Mouse (Mus musculus) CH12.LX (cell line): ENCODE data around the gene Naa25. TPM values are rescaled to one million over a fixed set of nuclear protein-coding genes. Genes with fewer than 3 reads are reported as not detected.

Experiments
- DNase-seq: peaks from one replicate; pipeline ENCODE4 v3.0.0-alpha.2; 2013; ENCODE audit errors: extremely low read depth
- H3K27ac ChIP-seq: 2 replicates; pipeline ENCODE4 v1.5.1; 2012; ENCODE audit warnings: low read depth, mild to moderate bottlenecking, control low read depth, moderate library complexity; ENCODE audit not compliant: insufficient read depth
- H3K27me3 ChIP-seq: replicated peaks from 2 replicates; pipeline ENCODE3; 2012; ENCODE audit warnings: inconsistent platforms
- H3K36me3 ChIP-seq, 2 experiments: replicated peaks in 1 of 2; 2 replicates each; pipeline versions ENCODE3 to v1.6.1; 2012; ENCODE audit warnings: inconsistent platforms in 1 of 2, low read length in 1 of 2, mild to moderate bottlenecking in 1 of 2, mixed read lengths in 1 of 2, moderate library complexity in 1 of 2; ENCODE audit not compliant: control insufficient read depth in 1 of 2, insufficient read depth in 1 of 2
- H3K4me1 ChIP-seq, 2 experiments: 2 replicates each; pipeline ENCODE4 v1.6.1; 2012; ENCODE audit warnings: inconsistent platforms in 1 of 2, moderate library complexity in 1 of 2; ENCODE audit not compliant: insufficient read depth in 2 of 2, control insufficient read depth in 1 of 2
- H3K4me2 ChIP-seq: 2 replicates; pipeline ENCODE4 v1.6.1; 2012; ENCODE audit warnings: low read depth, mild to moderate bottlenecking, control low read depth; ENCODE audit not compliant: poor library complexity, insufficient read depth, severe bottlenecking
- H3K4me3 ChIP-seq, 3 experiments: fragments of 150-350 bp in 1 of 3; sonication (generic) in 1 of 3; replicated peaks in 1 of 3; 2 replicates each; pipeline versions ENCODE3 to v1.5.1; 2011 to 2012; ENCODE audit warnings: low read depth in 2 of 3, low read length in 2 of 3, mild to moderate bottlenecking in 2 of 3, moderate library complexity in 2 of 3, control low read depth in 1 of 3, improper control_type of control experiment in 1 of 3, inconsistent platforms in 1 of 3, mixed read lengths in 1 of 3; ENCODE audit not compliant: poor library complexity in 1 of 3
- H3K79me2 ChIP-seq: replicated peaks from 2 replicates; pipeline ENCODE4 v1.6.1; 2012; ENCODE audit warnings: mild to moderate bottlenecking, moderate library complexity; ENCODE audit not compliant: control insufficient read depth, poor library complexity, insufficient read depth, severe bottlenecking; ENCODE audit errors: extremely low read depth
- H3K9ac ChIP-seq: 2 replicates; pipeline ENCODE4 v1.6.1; 2012; ENCODE audit warnings: low read depth, mild to moderate bottlenecking, control low read depth, moderate library complexity; ENCODE audit not compliant: insufficient read depth
- H3K9me3 ChIP-seq: replicated peaks from 2 replicates; pipeline ENCODE3; 2012; ENCODE audit warnings: low read length, inconsistent platforms, mixed read lengths
- CHD2 ChIP-seq: IDR thresholded peaks from 2 replicates; pipeline ENCODE4 v1.6.1; 2011; ENCODE audit warnings: low read length, improper control_type of control experiment
- CTCF ChIP-seq, 2 experiments: IDR thresholded peaks in 1 of 2; conservative IDR thresholded peaks in 1 of 2; 2 replicates each; pipeline ENCODE4 v1.5.1; 2011 to 2012; ENCODE audit warnings: low read depth in 2 of 2, low read length in 2 of 2, improper control_type of control experiment in 1 of 2, inconsistent platforms in 1 of 2, mild to moderate bottlenecking in 1 of 2, moderate library complexity in 1 of 2
- E2F4 ChIP-seq: IDR thresholded peaks from 2 replicates; pipeline ENCODE4 v1.6.1; 2011; ENCODE audit warnings: low read depth, low read length, improper control_type of control experiment; ENCODE audit not compliant: insufficient replicate concordance
- ELF1 ChIP-seq: IDR thresholded peaks from 2 replicates; pipeline ENCODE4 v1.6.1; 2014; ENCODE audit warnings: low read depth, mild to moderate bottlenecking, inconsistent platforms, low read length, improper control_type of control experiment
- GABPA ChIP-seq: IDR thresholded peaks from 2 replicates; pipeline ENCODE4 v1.6.1; 2012; ENCODE audit warnings: low read depth, low read length, improper control_type of control experiment, inconsistent platforms; ENCODE audit not compliant: insufficient replicate concordance
- HCFC1 ChIP-seq: IDR thresholded peaks from 2 replicates; pipeline ENCODE4 v1.6.1; 2012; ENCODE audit warnings: low read depth, mild to moderate bottlenecking, inconsistent platforms, low read length, improper control_type of control experiment
- JUND ChIP-seq: conservative IDR thresholded peaks from 2 replicates; pipeline ENCODE4 v1.6.1; 2011; ENCODE audit warnings: low read depth, low read length, improper control_type of control experiment
- MAFK ChIP-seq: IDR thresholded peaks from 2 replicates; pipeline ENCODE4 v1.6.1; 2011; ENCODE audit warnings: low read length, improper control_type of control experiment; ENCODE audit not compliant: insufficient replicate concordance
- MAX ChIP-seq: IDR thresholded peaks from 2 replicates; pipeline ENCODE4 v1.6.1; 2011; ENCODE audit warnings: low read length, improper control_type of control experiment
- MAZ ChIP-seq: IDR thresholded peaks from 2 replicates; pipeline ENCODE4 v1.6.1; 2012; ENCODE audit warnings: low read depth, mild to moderate bottlenecking, inconsistent platforms, low read length, improper control_type of control experiment, moderate library complexity
- MEF2A ChIP-seq: IDR thresholded peaks from 2 replicates; pipeline ENCODE4 v1.6.1; 2014; ENCODE audit warnings: low read depth, mild to moderate bottlenecking, inconsistent platforms, low read length, improper control_type of control experiment, borderline replicate concordance
- NRF1 ChIP-seq: IDR thresholded peaks from 2 replicates; pipeline ENCODE4 v1.6.1; 2014; ENCODE audit warnings: low read depth, mild to moderate bottlenecking, inconsistent platforms, low read length, improper control_type of control experiment, moderate library complexity
- PAX5 ChIP-seq: IDR thresholded peaks from 2 replicates; pipeline ENCODE4 v1.6.1; 2012; ENCODE audit warnings: low read length, inconsistent platforms, mixed read lengths
- POLR2A ChIP-seq: IDR thresholded peaks from 2 replicates; pipeline ENCODE4 v1.6.1; 2011; ENCODE audit warnings: low read depth, mild to moderate bottlenecking, improper control_type of control experiment, low read length
- POLR2AphosphoS2 ChIP-seq: IDR thresholded peaks from 2 replicates; pipeline ENCODE4 v1.6.1; 2011; ENCODE audit warnings: low read depth, low read length, improper control_type of control experiment
- RCOR1 ChIP-seq: conservative IDR thresholded peaks from 2 replicates; pipeline ENCODE4 v1.6.1; 2012; ENCODE audit warnings: low read depth, mild to moderate bottlenecking, inconsistent platforms, low read length, improper control_type of control experiment
- TBP ChIP-seq: conservative IDR thresholded peaks from 2 replicates; pipeline ENCODE4 v1.6.1; 2011; ENCODE audit warnings: low read depth, low read length, improper control_type of control experiment
- TCF12 ChIP-seq: IDR thresholded peaks from 2 replicates; pipeline ENCODE4 v1.6.1; 2014; ENCODE audit warnings: low read depth, mild to moderate bottlenecking, inconsistent platforms, low read length, improper control_type of control experiment
- UBTF ChIP-seq: IDR thresholded peaks from 2 replicates; pipeline ENCODE4 v1.6.1; 2012; ENCODE audit warnings: low read depth, mild to moderate bottlenecking, inconsistent platforms, low read length, improper control_type of control experiment, moderate library complexity
- USF1 ChIP-seq: IDR thresholded peaks from 2 replicates; pipeline ENCODE4 v1.6.1; 2014; ENCODE audit warnings: low read depth, mild to moderate bottlenecking, inconsistent platforms, low read length, improper control_type of control experiment
- USF2 ChIP-seq: conservative IDR thresholded peaks from 2 replicates; pipeline ENCODE4 v1.6.1; 2011; ENCODE audit warnings: low read depth, low read length, improper control_type of control experiment
- ZKSCAN1 ChIP-seq: IDR thresholded peaks from 2 replicates; pipeline ENCODE4 v1.6.1; 2012; ENCODE audit warnings: low read depth, inconsistent platforms, low read length, improper control_type of control experiment, borderline replicate concordance
- ZNF384 ChIP-seq: IDR thresholded peaks from 2 replicates; pipeline ENCODE4 v1.6.1; 2012; ENCODE audit warnings: low read depth, low read length, improper control_type of control experiment, inconsistent platforms
- dilution Hi-C: fragments of 300-500 bp; cut with MboI; formaldehyde crosslinking; loops from 2 replicates; pipeline ENCODE4 v1.14.3; 2020; ENCODE audit warnings: low sequenced_read_pairs; ENCODE audit not compliant: extremely low pct_unique_long_range_greater_than_20kb, extremely low pct_ligation_motif_present
- in situ Hi-C: fragments of 300-500 bp; cut with MboI; formaldehyde crosslinking; loops from 3 replicates; pipeline ENCODE4 v1.14.3; 2019; ENCODE audit warnings: low sequenced_read_pairs, low pct_ligation_motif_present, low pct_unique_long_range_greater_than_20kb, mixed read lengths
- polyA plus RNA-seq: library from polyadenylated mRNA; unstranded; fragments of >175 nt; gene quantifications from 2 replicates; pipeline ENCODE4 v1.2.1, GENCODE M21; 2012; ENCODE audit warnings: low read depth; ENCODE audit not compliant: insufficient read length
- total RNA-seq, 2 experiments: library from RNA; depleted of rRNA; stranded (reverse); fragments of 300-350 nt in 1 of 2; fragments of >200 nt in 1 of 2; gene quantifications; 2 replicates each; pipeline ENCODE4 v1.2.3; 2012 to 2014

The Naa25 gene
- total and polyA plus RNA-seq, 3 experiments, result 41.3 to 60.3 (median 59.7) TPM

GRCm38 (mm10) chr5:121454503-121454782, 56.7 kb downstream of the Naa25 start:
- Histone ChIP-seq H3K79me2 (peaks cover 15% of the 10 kb centered on the region), H3K27ac (no peak overlapping the region), H3K9me3 (no peaks in the 10 kb centered on the region), H3K4me3 (no peak overlapping the region), H3K36me3 (peaks cover 2 to 17% of the 10 kb centered on the region in 2 experiments)
- TF ChIP-seq NRF1, result no peak
- no peak for TF ChIP-seq E2F4
- no peak for TF ChIP-seq TCF12
- no peak for TF ChIP-seq PAX5
- no peak for TF ChIP-seq JUND
- TF ChIP-seq MAX, result no peak
- no peak for TF ChIP-seq HCFC1
- TF ChIP-seq USF2, result no peak
- no peak for TF ChIP-seq TBP
- TF ChIP-seq POLR2AphosphoS2, result no peak
- no peak for TF ChIP-seq POLR2A
- TF ChIP-seq CTCF (conservative IDR thresholded peaks at IDR 0.05 in 1 of 2, IDR thresholded peaks at IDR 0.05 in 1 of 2; ENCODE audit: low read depth in 2 of 2, low read length in 2 of 2), result no peak
- no peak for TF ChIP-seq ZNF384
- TF ChIP-seq RCOR1, result no peak
- no peak for TF ChIP-seq UBTF
- no peak for TF ChIP-seq MAZ
- TF ChIP-seq ZKSCAN1, result no peak
- no peak for TF ChIP-seq MAFK
- TF ChIP-seq, all 38 proteins: peak for 0
- Histone ChIP-seq H3K4me1 (peaks cover 8 to 37% of the 10 kb centered on the region in 2 experiments), H3K4me2 (no peak overlapping the region), H3K9ac (no peak overlapping the region), H3K27me3 (no peaks in the 10 kb centered on the region)
- DNase-seq, result no peak
- in situ Hi-C loops, result no loop called here
- dilution Hi-C loops, result no loop called here

- peaks cover 0 to 11% of the 10 kb centered on the region in 2 experiments for H3K36me3 ChIP-seq
- no peak overlapping the region for H3K27ac ChIP-seq
- H3K9ac ChIP-seq, result no peak overlapping the region
- no peak overlapping the region for H3K4me3 ChIP-seq
- dilution Hi-C loops (no loop called here), in situ Hi-C loops (no loop called here)
- no peak for DNase-seq
- TF ChIP-seq RCOR1, result no peak
- no peak for TF ChIP-seq CHD2
- no peak for TF ChIP-seq ELF1
- TF ChIP-seq GABPA, result no peak
- no peak for TF ChIP-seq JUND
- TF ChIP-seq MEF2A, result no peak
- TF ChIP-seq TBP, result no peak
- TF ChIP-seq USF1, result no peak
- H3K79me2 ChIP-seq, result peaks cover 10% of the 10 kb centered on the region
- H3K4me2 ChIP-seq, result no peak overlapping the region
- no peaks in the 10 kb centered on the region for H3K27me3 ChIP-seq
- H3K4me1 ChIP-seq, result peaks cover 3 to 27% of the 10 kb centered on the region in 2 experiments
- H3K9me3 ChIP-seq, result peaks cover 5% of the 10 kb centered on the region
Observed at GRCm38 (mm10) chr5:121455510-121456265, 58.0 kb downstream of the Naa25 start.
